Mouse (Mus musculus): ENCODE results near the gene Wsb2. TPM values are rescaled to one million over a fixed set of nuclear protein-coding genes. Genes with fewer than 3 reads are reported as not detected.
"Not testable (repeated sequence)": the region's sequence is repeated elsewhere in the genome, so short reads cannot be mapped to it uniquely, and the experiment has no call there.

The Wsb2 gene
- polyA plus RNA-seq, 1 experiment from 2014 or later = 40.0 TPM

DNA sequence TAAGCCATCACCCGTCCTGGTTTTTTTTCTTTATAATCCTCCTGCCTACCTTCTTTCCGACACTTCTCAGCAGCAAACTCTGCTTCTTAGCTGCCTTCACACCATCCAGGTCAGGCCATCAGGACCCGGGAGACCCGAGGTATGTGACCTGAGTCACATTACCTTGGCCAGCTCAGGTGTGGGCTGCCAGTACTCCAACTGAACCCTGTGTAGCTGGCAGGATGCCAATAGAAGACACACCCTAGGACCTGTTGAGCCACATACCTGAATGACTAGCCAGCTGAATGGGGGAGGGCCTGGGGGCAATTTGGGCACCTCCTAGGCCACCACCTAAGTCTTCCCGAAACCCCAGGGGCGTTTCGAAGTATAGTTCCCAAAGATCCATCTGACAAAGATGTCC lies 26.6 kb upstream of the Wsb2 start:
- Histone ChIP-seq H3K9ac (replicated peaks; ENCODE audit: low read depth, low read length) (no peak overlapping the region), H3K4me3 (ENCODE audit: low read depth, low read length) (no peak overlapping the region), H3K4me1 (ENCODE audit: control insufficient read depth, insufficient read depth, low read length) (no peaks in the 10 kb centered on the region), H3K27me3 (ENCODE audit: control insufficient read depth, insufficient read depth, low read length) (no peaks in the 10 kb centered on the region), H3K36me3 (ENCODE audit: control insufficient read depth, insufficient read depth, low read length) (no peaks in the 10 kb centered on the region; the same call in 1 of the 2 replicates), H3K4me2 (replicated peaks; ENCODE audit: low read depth, low read length) (no peak overlapping the region), H3K27ac (ENCODE audit: low read length) (no peak overlapping the region), H3K9me3 (ENCODE audit: control insufficient read depth, low read depth, low read length) (no peaks in the 10 kb centered on the region)
- no peak; the same call in 1 of the 2 replicates for ATAC-seq (ENCODE audit: insufficient number of reproducible peaks, insufficient read depth, low FRiP score, low read depth)
- 73% methylated on average over 7 of the region's 7 CpGs for WGBS

GRCm38 (mm10) chr5:117337999-117338398 lies 19.1 kb upstream of the Wsb2 start:
- H3K27ac ChIP-seq (ENCODE audit: low read length) = no peak overlapping the region
- H3K36me3 ChIP-seq (ENCODE audit: control insufficient read depth, insufficient read depth, low read length) = peaks cover 10% of the 10 kb centered on the region
- H3K27me3 ChIP-seq (ENCODE audit: control insufficient read depth, insufficient read depth, low read length) = no peaks in the 10 kb centered on the region
- no peaks in the 10 kb centered on the region for H3K4me1 ChIP-seq (ENCODE audit: control insufficient read depth, insufficient read depth, low read length)
- H3K4me3 ChIP-seq (ENCODE audit: low read depth, low read length) = no peak overlapping the region
- no peak for ATAC-seq (ENCODE audit: insufficient number of reproducible peaks, insufficient read depth, low FRiP score, low read depth)
- H3K9me3 ChIP-seq (ENCODE audit: control insufficient read depth, low read depth, low read length) = no peaks in the 10 kb centered on the region
- WGBS = 87% methylated on average over 10 of the region's 10 CpGs
- no peak overlapping the region for H3K4me2 ChIP-seq (replicated peaks; ENCODE audit: low read depth, low read length)
- H3K9ac ChIP-seq (replicated peaks; ENCODE audit: low read depth, low read length) = no peak overlapping the region

GRCm38 (mm10) chr5:117338503-117338902 lies 18.6 kb upstream of the Wsb2 start:
- Histone ChIP-seq H3K4me1 (ENCODE audit: control insufficient read depth, insufficient read depth, low read length) (no peaks in the 10 kb centered on the region), H3K9me3 (ENCODE audit: control insufficient read depth, low read depth, low read length) (no peaks in the 10 kb centered on the region), H3K4me3 (ENCODE audit: low read depth, low read length) (no peak overlapping the region), H3K27ac (ENCODE audit: low read length) (no peak overlapping the region), H3K9ac (replicated peaks; ENCODE audit: low read depth, low read length) (no peak overlapping the region), H3K4me2 (replicated peaks; ENCODE audit: low read depth, low read length) (no peak overlapping the region), H3K27me3 (ENCODE audit: control insufficient read depth, insufficient read depth, low read length) (no peaks in the 10 kb centered on the region), H3K36me3 (ENCODE audit: control insufficient read depth, insufficient read depth, low read length) (peaks cover 10% of the 10 kb centered on the region)
- no peak for ATAC-seq (ENCODE audit: insufficient number of reproducible peaks, insufficient read depth, low FRiP score, low read depth)
- WGBS = 82% methylated on average over 8 of the region's 8 CpGs

DNA sequence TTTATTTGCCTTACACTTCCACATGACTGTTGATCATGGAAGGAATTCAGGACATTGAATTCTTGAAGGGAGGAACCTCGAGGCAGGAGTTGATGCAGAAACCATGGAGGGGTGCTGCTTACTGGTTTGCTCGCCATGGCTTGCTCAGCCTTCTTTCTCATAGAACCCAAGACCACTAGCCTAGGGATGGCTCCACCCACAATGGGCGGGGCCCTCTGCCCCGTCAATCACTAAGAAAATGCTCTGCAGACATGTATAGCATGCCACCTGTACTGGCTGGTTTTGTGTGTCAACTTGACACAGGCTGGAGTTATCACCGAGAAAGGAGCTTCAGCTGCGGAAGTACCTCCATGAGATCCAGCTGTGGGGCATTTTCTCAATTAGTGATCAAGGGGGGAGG lies 17.0 kb upstream of the Wsb2 start:
- H3K4me2 ChIP-seq (replicated peaks; ENCODE audit: low read depth, low read length) = no peak overlapping the region
- no peak overlapping the region for H3K27ac ChIP-seq (ENCODE audit: low read length)
- no peak for ATAC-seq (ENCODE audit: insufficient number of reproducible peaks, insufficient read depth, low FRiP score, low read depth)
- H3K4me1 ChIP-seq (ENCODE audit: control insufficient read depth, insufficient read depth, low read length) = no peaks in the 10 kb centered on the region
- H3K36me3 ChIP-seq (ENCODE audit: control insufficient read depth, insufficient read depth, low read length) = peaks cover 10% of the 10 kb centered on the region
- WGBS = 78% methylated on average over 6 of the region's 6 CpGs
- H3K4me3 ChIP-seq (ENCODE audit: low read depth, low read length) = no peak overlapping the region
- H3K9ac ChIP-seq (replicated peaks; ENCODE audit: low read depth, low read length) = no peak overlapping the region
- H3K9me3 ChIP-seq (ENCODE audit: control insufficient read depth, low read depth, low read length) = no peaks in the 10 kb centered on the region
- no peaks in the 10 kb centered on the region for H3K27me3 ChIP-seq (ENCODE audit: control insufficient read depth, insufficient read depth, low read length)

GRCm38 (mm10) chr5:117341896-117342295 lies 15.2 kb upstream of the Wsb2 start:
- 74% methylated on average over 6 of the region's 6 CpGs for WGBS
- no peak overlapping the region for H3K4me3 ChIP-seq (ENCODE audit: low read depth, low read length)
- no peak overlapping the region for H3K27ac ChIP-seq (ENCODE audit: low read length)
- H3K4me2 ChIP-seq (replicated peaks; ENCODE audit: low read depth, low read length) = no peak overlapping the region
- ATAC-seq (ENCODE audit: insufficient number of reproducible peaks, insufficient read depth, low FRiP score, low read depth) = no peak
- no peaks in the 10 kb centered on the region for H3K27me3 ChIP-seq (ENCODE audit: control insufficient read depth, insufficient read depth, low read length)
- no peaks in the 10 kb centered on the region for H3K4me1 ChIP-seq (ENCODE audit: control insufficient read depth, insufficient read depth, low read length)
- peaks cover 4% of the 10 kb centered on the region for H3K36me3 ChIP-seq (ENCODE audit: control insufficient read depth, insufficient read depth, low read length)
- H3K9me3 ChIP-seq (ENCODE audit: control insufficient read depth, low read depth, low read length) = no peaks in the 10 kb centered on the region
- H3K9ac ChIP-seq (replicated peaks; ENCODE audit: low read depth, low read length) = no peak overlapping the region

GRCm38 (mm10) chr5:117344496-117344895 lies 12.6 kb upstream of the Wsb2 start:
- H3K4me3 ChIP-seq (ENCODE audit: low read depth, low read length); H3K4me2 ChIP-seq (replicated peaks; ENCODE audit: low read depth, low read length); H3K27me3 ChIP-seq (ENCODE audit: control insufficient read depth, insufficient read depth, low read length); H3K4me1 ChIP-seq (ENCODE audit: control insufficient read depth, insufficient read depth, low read length); ATAC-seq (ENCODE audit: insufficient number of reproducible peaks, insufficient read depth, low FRiP score, low read depth); H3K9ac ChIP-seq (replicated peaks; ENCODE audit: low read depth, low read length); H3K27ac ChIP-seq (ENCODE audit: low read length); H3K9me3 ChIP-seq (ENCODE audit: control insufficient read depth, low read depth, low read length); H3K36me3 ChIP-seq (ENCODE audit: control insufficient read depth, insufficient read depth, low read length): not testable (repeated sequence)
- WGBS = 84% methylated on average over 5 of the region's 5 CpGs

DNA sequence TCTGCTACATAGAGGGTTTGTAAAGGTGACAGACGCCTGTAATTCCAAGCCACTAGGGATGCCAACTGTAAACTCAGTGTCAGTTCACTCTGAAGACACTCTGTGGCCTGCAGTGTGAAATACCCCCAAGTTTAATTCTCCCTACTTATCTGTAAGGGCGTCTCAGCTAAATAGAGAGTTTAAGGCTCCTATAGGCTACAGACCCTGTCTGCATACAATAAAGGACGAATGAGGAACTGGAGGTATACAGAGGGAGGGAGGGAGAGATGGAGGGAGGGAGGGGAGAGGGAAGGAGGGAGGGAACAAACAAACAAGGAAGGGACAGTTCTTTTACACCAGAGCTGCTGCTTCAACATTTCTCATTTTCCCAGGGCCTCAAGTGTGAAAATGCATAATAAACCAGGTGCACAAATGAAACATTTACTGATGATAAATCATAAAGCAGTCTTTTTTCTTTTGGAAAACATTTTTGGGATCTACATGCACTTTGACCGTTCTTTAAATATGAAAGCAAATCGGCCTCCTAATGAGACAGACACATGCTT lies 11.6 kb upstream of the Wsb2 start:
- H3K27ac ChIP-seq (ENCODE audit: low read length) = no peak overlapping the region
- H3K9me3 ChIP-seq (ENCODE audit: control insufficient read depth, low read depth, low read length) = no peaks in the 10 kb centered on the region
- no peaks in the 10 kb centered on the region for H3K4me1 ChIP-seq (ENCODE audit: control insufficient read depth, insufficient read depth, low read length)
- H3K27me3 ChIP-seq (ENCODE audit: control insufficient read depth, insufficient read depth, low read length) = no peaks in the 10 kb centered on the region
- peaks cover 2% of the 10 kb centered on the region; the same call in 1 of the 2 replicates for H3K36me3 ChIP-seq (ENCODE audit: control insufficient read depth, insufficient read depth, low read length)
- no peak overlapping the region for H3K4me2 ChIP-seq (replicated peaks; ENCODE audit: low read depth, low read length)
- no peak overlapping the region for H3K4me3 ChIP-seq (ENCODE audit: low read depth, low read length)
- ATAC-seq (ENCODE audit: insufficient number of reproducible peaks, insufficient read depth, low FRiP score, low read depth) = no peak
- 76% methylated on average over 5 of the region's 5 CpGs for WGBS
- H3K9ac ChIP-seq (replicated peaks; ENCODE audit: low read depth, low read length) = no peak overlapping the region

- H3K4me2 ChIP-seq (replicated peaks; ENCODE audit: low read depth, low read length) = no peak overlapping the region
- WGBS = 65% methylated on average over 3 of the region's 3 CpGs
- H3K4me1 ChIP-seq (ENCODE audit: control insufficient read depth, insufficient read depth, low read length) = no peaks in the 10 kb centered on the region
- peaks cover under 1% of the 10 kb centered on the region; the same call in 1 of the 2 replicates for H3K36me3 ChIP-seq (ENCODE audit: control insufficient read depth, insufficient read depth, low read length)
- H3K9me3 ChIP-seq (ENCODE audit: control insufficient read depth, low read depth, low read length) = no peaks in the 10 kb centered on the region
- no peak for ATAC-seq (ENCODE audit: insufficient number of reproducible peaks, insufficient read depth, low FRiP score, low read depth)
- no peak overlapping the region for H3K9ac ChIP-seq (replicated peaks; ENCODE audit: low read depth, low read length)
- no peak overlapping the region for H3K4me3 ChIP-seq (ENCODE audit: low read depth, low read length)
- H3K27ac ChIP-seq (ENCODE audit: low read length) = no peak overlapping the region
- H3K27me3 ChIP-seq (ENCODE audit: control insufficient read depth, insufficient read depth, low read length) = no peaks in the 10 kb centered on the region
Observed at GRCm38 (mm10) chr5:117346281-117346680, 10.8 kb upstream of the Wsb2 start.

GRCm38 (mm10) chr5:117347011-117347410 lies 10.1 kb upstream of the Wsb2 start:
- no peak overlapping the region for H3K4me3 ChIP-seq (ENCODE audit: low read depth, low read length)
- H3K4me2 ChIP-seq (replicated peaks; ENCODE audit: low read depth, low read length) = no peak overlapping the region
- no peak for ATAC-seq (ENCODE audit: insufficient number of reproducible peaks, insufficient read depth, low FRiP score, low read depth)
- H3K27ac ChIP-seq (ENCODE audit: low read length) = no peak overlapping the region
- H3K27me3 ChIP-seq (ENCODE audit: control insufficient read depth, insufficient read depth, low read length) = no peaks in the 10 kb centered on the region
- no peak overlapping the region for H3K9ac ChIP-seq (replicated peaks; ENCODE audit: low read depth, low read length)
- H3K9me3 ChIP-seq (ENCODE audit: control insufficient read depth, low read depth, low read length) = no peaks in the 10 kb centered on the region
- WGBS = 73% methylated on average over 5 of the region's 5 CpGs
- H3K36me3 ChIP-seq (ENCODE audit: control insufficient read depth, insufficient read depth, low read length) = no peaks in the 10 kb centered on the region
- no peaks in the 10 kb centered on the region for H3K4me1 ChIP-seq (ENCODE audit: control insufficient read depth, insufficient read depth, low read length)
